Mouse (Mus musculus) myocyte (in vitro differentiated cells): Measurements from ENCODE around the gene Selenop.

Experiments
- CEBPB ChIP-seq: IDR thresholded peaks from 2 replicates; pipeline ENCODE4 v1.6.1; 2011; ENCODE audit warnings: mild to moderate bottlenecking, moderate library complexity; ENCODE audit not compliant: poor library complexity, insufficient read depth, severe bottlenecking
- MAX ChIP-seq: IDR thresholded peaks from one replicate; pipeline ENCODE4 v1.6.1; 2011; ENCODE audit warnings: low read depth, mild to moderate bottlenecking, control low read depth
- POLR2A ChIP-seq: IDR thresholded peaks from one replicate; pipeline ENCODE4 v1.6.1; 2011; ENCODE audit warnings: low read depth, mild to moderate bottlenecking, control low read depth, moderate library complexity; ENCODE audit not compliant: insufficient read length
- SRF ChIP-seq: IDR thresholded peaks from one replicate; pipeline ENCODE4 v1.6.1; 2011; ENCODE audit warnings: low read depth; ENCODE audit not compliant: control insufficient read depth, insufficient read length
- TCF12 ChIP-seq: IDR thresholded peaks from one replicate; pipeline ENCODE4 v1.6.1; 2011; ENCODE audit warnings: mild to moderate bottlenecking, control low read depth; ENCODE audit not compliant: poor library complexity, insufficient read depth, severe bottlenecking

DNA sequence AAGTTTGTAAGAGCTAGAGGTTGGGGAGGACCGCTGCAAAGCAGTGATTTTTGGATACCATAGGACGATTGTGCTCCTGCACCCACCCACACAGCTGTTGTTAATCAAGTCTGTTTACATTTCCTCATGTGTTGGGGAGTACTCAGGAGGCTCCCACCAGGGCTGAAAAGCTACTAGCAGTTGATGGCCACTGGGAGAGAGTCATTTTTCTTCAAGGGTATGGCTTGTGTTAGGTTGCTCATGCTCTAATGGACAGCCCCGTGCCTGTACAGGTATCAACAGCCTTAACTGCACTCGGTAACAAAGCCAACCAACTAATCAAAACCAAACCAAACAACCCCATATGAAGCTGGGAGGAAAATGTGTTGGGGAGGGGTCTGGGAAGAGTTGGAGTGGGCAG is 1.1 kb downstream of the Selenop start:
- TF ChIP-seq POLR2A, result no peak
- TF ChIP-seq CEBPB, result no peak
- TF ChIP-seq TCF12, result no peak
- TF ChIP-seq MAX, result no peak
- no peak for TF ChIP-seq SRF
